Mouse (Mus musculus) layer of hippocampus, postnatal 36 days (tissue): ENCODE measurements around the gene Vash1. TPM values are rescaled to one million over a fixed set of nuclear protein-coding genes. Genes with fewer than 3 reads are reported as not detected.
A peak's percentile ranks its signal among the peaks of the same experiment; 100 is the strongest.

Source experiments
- DNase-seq, 2 experiments: peaks; one replicate each; pipeline ENCODE4 v3.0.0; 2022
- total RNA-seq, 2 experiments: library from RNA; stranded (reverse); gene quantifications; 2 replicates each; pipeline ENCODE4 v1.2.3; 2021

The Vash1 gene
- total RNA-seq, 2 experiments from 2014 or later: 44.4 to 47.7 TPM

- no peak for DNase-seq
Observed at GRCm38 (mm10) chr12:86721453-86721852, 43.0 kb downstream of the Vash1 start.

GRCm38 (mm10) chr12:86724300-86724699 lies 45.8 kb downstream of the Vash1 start:
- no peak for DNase-seq

- peak; percentile 29 to 46 for DNase-seq
Observed at GRCm38 (mm10) chr12:86725706-86726105, 47.2 kb downstream of the Vash1 start.

- DNase-seq: peak; percentile 92 to 93
Observed at GRCm38 (mm10) chr12:86726120-86726640, 47.7 kb downstream of the Vash1 start, which contains the start of gene Angel1. Gene Angel1 (minus strand): TSS chr12:86726460.

GRCm38 (mm10) chr12:86734319-86734810 lies 55.9 kb downstream of the Vash1 start, which contains the start of gene Lrrc74a:
Gene Lrrc74a (plus strand): TSS chr12:86734369.
- no peak for DNase-seq

Other genes with a start within 250 kb of the Vash1 start
- 1 to 10 TPM; 6.0 to 6.2 TPM for gene Angel1, start 47.8 kb downstream of the Vash1 start, total RNA-seq
- gene Lrrc74a, start 55.7 kb downstream of the Vash1 start, total RNA-seq: not detected
- gene Irf2bpl, start 206.1 kb downstream of the Vash1 start, total RNA-seq: 10 to 100 TPM; 68.3 to 69.5 TPM